Mouse (Mus musculus): ENCODE data around the gene Abca2. TPM values are rescaled to one million over a fixed set of nuclear protein-coding genes. Genes with fewer than 3 reads are reported as not detected.

Abca2 gene
- total RNA-seq, 2 experiments from 2014 or later = 30.4 to 34.3 TPM

DNA sequence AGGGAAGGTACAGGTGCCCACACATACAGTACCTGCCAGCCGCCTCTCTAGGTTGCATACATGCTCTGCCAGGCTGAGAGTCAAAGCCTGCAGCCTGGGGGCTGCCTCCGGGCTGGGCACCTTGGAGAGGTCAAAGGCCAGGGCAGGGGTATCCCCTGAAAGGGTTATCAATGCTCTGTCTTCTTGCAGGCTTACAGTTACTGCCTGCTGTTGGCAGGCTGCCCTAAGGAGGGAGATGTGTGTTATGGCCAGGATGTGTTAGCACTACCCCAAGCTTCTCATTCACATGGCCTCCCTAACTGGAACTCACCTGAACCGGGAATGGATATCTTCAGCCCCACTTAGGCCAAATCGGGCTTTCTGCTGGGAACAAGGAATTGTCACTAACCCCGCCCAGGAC, 31.6 kb downstream of the Abca2 start:
- no peak for DNase-seq (ENCODE audit: low spot score in 2 of 2)

DNA sequence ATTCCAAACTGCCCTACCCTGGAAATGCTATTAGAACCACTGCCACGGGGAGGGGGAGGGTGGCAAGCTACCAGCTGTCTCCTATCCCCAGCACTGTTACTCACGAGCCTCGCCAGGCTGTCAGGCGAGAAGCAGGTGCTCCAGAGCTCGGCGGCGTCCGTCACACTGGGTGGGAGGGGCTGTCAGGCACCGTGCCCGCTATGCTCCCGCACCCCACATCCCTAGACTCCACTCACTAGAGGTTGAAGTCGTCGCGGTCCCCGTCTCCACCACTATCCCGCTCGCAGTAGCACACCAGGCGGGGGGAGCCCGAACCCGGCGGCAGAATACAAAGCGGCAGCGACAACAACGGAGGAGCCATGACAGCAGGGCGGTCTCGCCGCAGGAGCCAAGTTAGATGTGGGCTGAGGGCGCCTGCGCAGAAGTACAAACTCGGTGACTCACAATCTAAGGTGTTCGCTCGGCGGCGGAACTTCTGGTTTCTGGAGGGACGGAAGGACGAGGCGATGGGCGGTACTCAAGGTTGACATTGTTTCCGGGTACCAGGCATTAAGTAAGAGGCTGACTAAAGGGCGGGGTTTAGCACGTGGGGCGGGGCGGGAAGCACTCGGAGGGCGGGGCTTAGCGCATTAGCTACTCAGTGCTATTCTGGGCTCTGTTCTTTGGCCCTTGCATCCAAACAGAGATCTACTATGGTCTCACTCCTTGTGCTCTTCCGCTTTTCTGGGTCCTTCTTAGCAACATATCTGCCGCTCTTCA, 32.2 kb downstream of the Abca2 start, which contains the start of gene Paxx:
Gene Paxx (minus strand): TSS at position 544 of the 759 bp plus-strand sequence.
- peak; percentile 77 to 84 for DNase-seq (ENCODE audit: low spot score in 2 of 2)

DNA sequence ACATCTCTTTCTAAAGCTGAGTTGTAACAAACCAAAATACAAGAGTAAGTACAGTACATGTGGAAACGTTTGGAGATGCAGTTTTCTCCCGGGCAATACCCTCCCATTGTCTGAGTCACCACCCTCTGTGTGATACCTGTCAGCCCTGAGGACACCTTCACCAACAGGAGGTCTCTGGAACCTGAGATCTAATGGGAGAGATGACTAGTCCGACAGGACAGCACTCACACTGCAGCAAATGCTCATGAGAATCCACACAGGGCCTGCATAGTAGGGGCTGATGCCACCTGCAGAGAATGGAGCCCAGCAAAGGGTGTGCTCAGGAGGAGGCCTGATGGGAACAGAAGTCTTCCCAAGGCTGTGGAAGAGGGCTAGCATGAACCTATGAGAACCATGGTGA, 32.9 kb downstream of the Abca2 start:
- DNase-seq (ENCODE audit: low spot score in 2 of 2) = no peak

DNA sequence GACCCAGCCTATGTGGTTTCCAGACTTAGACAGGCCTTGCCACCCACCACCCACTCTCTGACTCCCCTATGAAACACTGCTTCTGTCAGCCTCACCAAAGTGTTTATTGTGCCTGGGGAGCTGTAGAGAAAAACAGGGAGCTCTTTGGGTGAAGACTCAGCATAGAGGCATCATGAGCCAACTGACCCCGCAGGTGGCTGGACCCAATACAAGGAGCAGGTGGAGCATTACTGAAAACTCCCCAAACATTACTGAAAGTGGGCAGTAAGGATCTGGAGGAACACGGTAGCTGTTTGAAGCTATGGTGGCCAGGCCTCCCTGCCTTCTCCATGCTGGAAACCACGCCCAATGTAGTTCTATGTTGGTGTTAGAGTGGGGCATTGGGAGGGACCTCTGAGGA, 35.1 kb downstream of the Abca2 start:
- no peak for DNase-seq (ENCODE audit: low spot score in 2 of 2)

DNA sequence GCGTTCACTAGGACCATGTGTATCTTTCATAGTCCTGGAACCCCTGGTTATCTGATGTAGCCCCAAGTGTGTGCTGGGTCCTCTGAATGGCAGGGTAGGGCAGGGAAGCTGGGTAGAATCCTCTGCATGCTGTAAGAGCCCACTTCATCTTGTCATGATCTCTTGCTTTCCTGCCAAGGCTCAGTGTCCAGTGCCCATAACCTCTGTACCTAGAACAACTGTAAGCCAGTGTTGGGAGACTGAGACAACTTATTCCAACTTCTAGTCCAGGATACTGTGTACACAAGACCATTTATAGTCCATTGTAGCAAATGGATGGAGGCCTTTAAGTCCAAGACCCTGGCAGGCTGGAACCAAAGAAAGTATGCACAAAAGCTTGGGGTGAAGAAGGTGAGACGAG, 36.8 kb downstream of the Abca2 start:
- no peak for DNase-seq (ENCODE audit: low spot score in 2 of 2)

DNA sequence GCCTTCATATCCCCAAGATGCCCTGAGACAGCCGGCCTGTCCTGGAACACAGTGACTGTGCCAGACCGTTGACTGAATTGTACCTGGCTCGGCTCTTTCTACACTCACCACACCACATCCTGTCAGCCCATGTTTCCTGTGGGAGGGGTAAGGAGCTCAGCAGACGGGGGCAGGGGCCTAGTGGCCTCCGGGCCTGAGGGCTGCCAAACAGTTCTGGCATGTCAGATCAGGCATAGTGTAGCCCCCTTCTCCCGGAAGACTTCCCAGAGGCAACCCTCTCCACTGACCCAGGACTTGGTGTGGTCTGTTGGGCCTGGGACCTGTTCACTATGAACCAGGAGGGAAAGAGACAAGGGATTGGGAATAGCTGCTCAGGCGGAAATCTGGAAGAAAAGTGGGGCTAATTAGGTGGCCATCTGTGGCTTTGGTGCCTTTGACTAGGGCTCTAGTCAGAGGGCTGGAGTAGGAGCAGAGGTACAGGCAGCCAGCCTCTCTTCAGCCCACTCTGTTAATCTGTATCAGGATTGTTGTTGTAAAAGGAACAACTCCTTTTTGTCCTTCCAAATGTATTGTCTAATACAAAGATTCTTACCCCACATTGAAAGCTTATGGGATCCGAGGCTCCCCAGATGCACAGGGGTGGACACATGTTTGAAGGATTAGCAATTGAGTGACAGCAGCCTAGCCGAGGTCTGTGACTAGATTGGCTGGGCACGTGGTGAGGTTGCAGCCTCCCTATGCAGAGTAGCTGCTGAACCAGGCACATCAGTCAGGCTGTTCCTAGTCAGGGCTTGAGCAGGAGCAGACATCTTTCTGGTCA, 37.5 kb downstream of the Abca2 start:
- no peak for DNase-seq (ENCODE audit: low spot score in 2 of 2)

DNA sequence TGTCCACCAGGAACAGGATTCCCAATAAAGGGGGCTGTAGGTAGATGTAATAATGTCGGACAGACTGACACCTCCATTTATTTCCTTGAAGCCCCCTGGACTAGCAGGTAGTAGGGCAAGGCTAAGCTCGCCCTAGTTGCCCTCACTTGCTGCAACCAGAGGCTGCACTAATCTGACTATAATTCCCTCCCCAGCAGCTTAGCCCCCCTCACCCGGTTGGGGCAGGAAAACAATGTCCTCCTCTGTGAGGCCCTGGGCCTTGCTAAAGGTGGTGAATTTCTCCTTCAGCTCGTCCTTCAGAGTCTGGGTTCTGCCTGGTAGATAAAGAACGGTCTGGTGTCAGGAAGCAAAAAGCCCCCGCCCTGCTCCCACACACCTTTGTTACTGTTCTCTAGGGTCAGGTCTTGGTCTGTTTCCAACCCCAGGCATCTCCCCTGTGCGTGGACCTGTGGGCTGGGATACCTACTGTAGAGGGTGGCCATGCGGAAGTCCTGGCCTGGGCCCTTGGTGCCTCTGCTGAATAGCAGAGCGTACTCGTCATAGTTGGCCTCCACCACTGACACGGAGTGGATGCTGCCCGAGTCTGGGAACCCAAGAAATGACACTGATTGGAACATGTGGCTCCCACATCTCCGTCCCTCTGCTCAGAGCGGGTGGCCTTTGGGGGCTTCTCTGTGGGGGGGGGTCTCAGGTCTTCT, 39.3 kb downstream of the Abca2 start:
- no peak for DNase-seq (ENCODE audit: low spot score in 2 of 2)

DNA sequence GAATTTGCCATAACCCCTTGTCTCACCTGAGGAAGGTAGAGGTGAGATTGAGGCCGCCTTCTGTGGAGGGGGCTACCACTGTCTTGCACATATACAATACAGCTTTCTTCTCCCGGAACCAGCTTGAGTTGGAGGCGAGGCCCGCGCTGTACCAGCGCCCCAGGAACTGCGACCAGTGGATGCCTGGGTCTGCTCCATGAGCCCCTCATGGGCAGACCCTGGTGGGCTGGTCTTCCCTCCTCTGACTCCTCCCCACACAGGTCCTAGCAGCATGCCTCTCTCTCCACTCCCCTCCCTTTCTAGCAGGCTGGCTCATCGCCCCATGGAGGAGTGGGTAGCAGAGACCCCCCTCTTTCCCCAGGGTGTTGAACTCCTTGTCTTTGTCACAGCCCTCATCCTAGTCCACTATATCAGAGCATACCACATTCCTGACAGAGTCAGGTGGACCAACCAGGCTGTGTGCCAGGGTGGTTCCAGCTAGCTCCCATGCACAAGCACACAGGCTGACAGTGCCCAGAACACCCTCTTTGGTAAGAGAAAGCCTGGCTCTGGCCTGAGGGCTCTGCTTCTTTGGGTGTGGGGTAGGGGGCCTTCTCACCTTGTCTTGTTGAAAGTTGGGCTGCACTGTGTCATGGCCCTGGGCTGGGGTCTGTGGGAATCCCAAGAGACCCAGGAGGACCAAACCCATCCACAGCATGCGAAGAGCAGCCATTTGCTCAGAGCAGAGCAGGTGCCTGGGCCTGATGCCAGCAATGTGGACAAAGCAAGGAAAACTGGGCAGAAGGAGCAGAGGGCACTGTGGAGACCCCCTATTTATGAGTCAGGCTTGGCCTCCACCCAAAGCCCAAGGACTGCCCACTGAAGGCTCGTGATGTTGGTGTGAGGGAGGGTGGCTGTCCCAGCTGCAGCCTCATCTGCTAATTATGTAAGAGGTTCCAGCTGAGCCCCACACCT, 40.7 kb downstream of the Abca2 start:
- DNase-seq (ENCODE audit: low spot score in 2 of 2) = no peak

DNA sequence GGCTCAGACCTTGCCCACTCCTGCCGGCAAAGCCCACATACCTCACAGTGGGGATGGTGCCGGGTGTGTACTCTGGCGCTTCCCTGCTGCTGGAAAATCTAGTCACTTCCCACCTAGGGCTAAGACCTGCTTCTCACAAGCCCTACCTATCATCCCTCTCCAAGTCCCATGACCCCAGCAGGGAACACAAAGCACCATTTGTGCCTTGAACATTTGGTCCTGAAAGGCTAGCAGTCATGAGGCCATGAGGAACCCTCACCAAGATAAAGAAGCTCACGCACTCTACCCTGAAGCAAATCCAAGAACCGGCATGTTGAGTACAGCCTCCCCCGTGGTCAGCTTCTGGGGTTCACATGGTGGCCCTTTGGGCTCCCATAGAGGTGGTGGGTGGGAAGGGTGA, 41.5 kb downstream of the Abca2 start, which contains the start of gene Ptgds:
Gene Ptgds (minus strand): TSS at position 78 of the 400 bp plus-strand sequence.
- DNase-seq (ENCODE audit: low spot score in 2 of 2) = no peak

DNA sequence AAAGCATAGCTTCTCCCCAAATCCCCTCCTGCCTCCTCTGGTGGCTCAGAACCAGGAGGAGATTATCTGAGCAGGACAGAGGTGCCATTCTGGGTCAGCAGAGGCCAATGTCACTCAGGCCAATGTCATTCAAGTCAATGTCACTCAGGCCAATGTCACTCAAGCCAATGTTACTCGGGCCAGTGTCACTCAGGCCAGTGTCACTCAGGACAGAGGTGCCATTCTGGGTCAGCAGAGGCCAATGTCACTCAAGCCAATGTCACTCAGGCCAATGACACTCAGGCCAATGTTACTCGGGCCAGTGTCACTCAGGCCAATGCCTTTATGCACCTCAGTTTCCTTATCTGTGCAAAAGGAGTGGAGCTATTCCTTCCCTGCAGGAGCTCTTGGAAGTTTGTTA, 44.0 kb downstream of the Abca2 start:
- no peak for DNase-seq (ENCODE audit: low spot score in 2 of 2)

DNA sequence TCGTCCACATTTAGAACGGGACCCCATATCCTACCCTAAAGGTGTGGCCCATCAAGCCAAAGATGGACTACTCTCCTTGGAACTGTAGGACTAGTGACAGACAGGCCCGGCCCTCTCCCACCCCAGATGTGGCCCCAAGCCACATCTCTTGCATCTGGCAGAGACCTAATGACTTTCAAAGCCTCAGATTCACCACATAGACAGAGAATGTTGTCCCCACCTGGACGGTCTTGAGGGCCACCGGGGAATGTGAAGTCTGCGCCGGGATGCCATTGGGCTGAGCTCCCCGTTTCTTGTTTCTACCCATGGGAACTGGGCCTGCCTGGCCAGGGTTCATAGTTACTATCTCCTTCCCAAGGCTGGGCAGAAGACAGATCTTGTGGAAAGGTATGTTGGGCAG, 49.0 kb downstream of the Abca2 start:
- no peak for DNase-seq (ENCODE audit: low spot score in 2 of 2)

DNA sequence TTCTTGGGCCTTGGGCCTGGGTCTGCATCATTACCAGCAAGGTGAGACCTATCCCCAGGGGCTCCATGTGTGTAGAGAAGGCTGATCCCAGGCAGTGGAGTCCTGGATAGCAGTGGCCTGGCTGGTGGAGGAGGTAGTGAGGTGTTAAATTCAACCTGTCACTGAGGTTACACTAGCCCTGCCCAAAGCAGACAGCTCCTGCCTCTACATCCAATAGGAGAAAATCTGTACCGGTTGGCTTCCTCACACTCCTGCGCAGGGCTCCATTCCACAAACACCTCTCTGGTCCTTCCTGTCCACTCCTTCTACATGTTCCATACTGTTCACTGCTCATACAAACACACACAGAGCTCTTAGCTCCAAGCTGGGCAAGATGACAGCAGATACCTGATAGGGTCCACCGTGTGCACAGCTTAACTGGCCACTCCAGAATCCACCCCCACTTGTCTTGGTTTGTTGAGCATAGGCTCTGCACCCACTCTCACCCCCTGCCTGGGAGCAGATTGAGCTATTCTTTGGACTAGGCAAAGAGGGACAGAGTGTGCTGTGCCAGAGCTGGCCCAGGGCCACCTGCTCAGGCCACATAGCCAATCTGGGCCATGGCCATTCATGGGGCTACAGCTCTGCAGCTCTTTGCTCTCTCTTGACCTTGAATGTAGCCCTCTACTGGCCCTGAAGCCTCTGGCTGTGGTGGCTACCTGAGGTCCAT, 49.6 kb downstream of the Abca2 start:
- DNase-seq (ENCODE audit: low spot score in 2 of 2) = no peak

DNA sequence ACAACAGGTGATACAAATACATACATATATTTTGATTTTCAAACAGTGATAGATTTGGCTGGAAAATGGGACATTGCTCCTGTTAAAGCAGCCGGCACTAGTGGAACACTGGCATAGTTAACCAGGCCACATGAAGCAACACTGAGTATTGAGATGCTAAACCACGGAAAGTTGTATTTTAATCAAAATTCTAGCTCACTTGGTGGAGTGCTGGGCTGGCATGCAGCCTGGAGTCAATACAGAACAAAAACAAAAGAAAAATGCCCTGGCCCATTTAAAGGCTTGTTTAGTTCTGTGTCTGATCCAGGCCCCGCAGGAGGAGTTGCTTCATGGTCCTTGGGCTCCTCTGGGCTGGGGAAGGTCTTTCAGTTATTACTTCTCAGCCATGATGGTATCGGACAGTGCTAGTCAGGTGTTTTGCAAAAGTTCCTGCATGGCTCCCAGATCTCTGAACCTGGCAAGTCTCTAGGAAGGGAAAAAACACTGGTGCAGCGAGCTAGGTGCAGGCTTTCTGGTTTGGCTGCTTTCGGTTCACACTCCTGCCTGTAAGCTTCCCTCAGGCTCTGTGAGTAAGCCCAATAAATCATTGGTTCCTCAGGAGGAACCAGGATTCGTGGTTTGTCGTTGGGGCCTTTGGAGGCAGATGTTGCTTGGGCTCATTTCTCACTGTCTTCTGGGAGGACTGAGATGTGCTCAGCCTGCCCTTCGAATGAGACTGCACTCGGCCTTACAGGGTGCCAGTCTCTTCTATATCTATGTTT, 51.2 kb downstream of the Abca2 start:
- DNase-seq (ENCODE audit: low spot score in 2 of 2) = no peak

DNA sequence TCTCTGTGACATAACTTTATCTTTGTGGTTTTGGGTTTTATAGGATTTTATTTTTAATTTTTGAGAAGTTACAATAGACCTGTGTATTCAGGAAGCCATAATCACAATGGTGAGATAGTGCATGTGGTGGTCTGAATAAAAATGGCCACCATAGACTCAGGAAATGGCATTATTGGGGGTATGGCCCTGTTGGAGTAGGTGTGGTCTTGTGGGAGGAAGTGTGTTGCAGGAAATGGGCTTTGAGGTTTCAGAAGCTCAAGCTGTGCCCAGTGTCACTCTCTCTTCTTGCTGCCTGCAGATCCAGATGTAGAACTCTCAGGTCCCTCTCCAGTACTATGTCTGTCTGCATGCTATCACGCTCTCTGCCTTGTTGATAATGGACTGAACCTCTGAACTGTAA, 52.0 kb downstream of the Abca2 start:
- DNase-seq (ENCODE audit: low spot score in 2 of 2) = no peak

DNA sequence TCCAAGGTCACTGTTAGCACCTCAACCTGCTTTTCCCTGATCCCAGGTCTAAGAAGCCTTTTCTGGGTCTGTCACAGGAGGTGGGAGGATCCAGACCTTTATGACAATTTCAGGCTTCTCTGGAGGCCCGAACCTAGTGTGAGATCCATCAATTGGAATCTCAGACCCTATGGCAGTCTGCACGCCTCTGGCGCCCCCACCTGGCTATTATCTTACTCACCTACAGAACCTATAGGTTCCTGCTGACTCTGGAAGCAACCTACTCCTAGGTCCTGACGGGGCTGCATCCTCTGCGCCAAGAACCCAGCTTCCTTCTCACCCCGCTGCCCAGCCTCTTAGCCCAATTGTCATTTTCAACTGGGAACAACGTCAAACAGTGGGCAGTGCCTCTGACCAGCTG, 54.5 kb downstream of the Abca2 start:
- DNase-seq (ENCODE audit: low spot score in 2 of 2) = no peak

DNA sequence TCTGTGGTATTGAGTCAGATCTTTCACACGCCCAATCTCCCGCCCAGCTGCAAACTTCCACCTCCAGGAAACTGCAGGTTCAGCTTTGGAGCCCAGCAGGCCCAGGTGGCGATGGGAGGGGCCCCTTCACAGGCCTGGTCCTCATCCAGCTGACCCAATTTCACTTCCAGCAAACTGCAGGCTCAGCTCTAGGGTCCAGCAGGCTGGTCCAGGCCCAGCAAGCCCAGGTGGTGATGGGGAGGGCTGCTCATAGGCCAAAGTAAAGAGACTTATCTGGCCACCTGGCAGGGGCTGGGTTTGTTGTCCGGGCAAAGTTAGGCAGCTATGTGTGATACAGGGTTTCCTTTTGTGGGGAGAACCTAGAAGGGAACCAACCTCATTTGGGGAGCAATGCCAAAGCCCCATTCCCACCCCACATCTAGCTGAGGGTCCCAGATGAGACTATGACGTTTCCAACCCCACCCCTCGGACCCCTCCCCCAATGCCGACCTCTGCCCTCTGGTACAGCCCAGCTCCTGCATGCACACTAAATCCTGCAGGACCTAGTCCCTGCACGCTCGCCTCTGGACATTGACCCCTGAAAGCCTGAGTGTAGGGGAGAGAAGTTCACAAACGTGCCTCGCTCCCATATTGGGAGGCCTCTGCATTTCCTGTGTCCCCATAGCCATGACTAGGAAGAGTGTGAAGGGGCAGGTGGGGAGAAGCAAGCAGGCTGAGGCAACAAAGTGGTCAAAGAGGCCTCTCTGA, 56.6 kb downstream of the Abca2 start:
- DNase-seq (ENCODE audit: low spot score in 2 of 2) = no peak

DNA sequence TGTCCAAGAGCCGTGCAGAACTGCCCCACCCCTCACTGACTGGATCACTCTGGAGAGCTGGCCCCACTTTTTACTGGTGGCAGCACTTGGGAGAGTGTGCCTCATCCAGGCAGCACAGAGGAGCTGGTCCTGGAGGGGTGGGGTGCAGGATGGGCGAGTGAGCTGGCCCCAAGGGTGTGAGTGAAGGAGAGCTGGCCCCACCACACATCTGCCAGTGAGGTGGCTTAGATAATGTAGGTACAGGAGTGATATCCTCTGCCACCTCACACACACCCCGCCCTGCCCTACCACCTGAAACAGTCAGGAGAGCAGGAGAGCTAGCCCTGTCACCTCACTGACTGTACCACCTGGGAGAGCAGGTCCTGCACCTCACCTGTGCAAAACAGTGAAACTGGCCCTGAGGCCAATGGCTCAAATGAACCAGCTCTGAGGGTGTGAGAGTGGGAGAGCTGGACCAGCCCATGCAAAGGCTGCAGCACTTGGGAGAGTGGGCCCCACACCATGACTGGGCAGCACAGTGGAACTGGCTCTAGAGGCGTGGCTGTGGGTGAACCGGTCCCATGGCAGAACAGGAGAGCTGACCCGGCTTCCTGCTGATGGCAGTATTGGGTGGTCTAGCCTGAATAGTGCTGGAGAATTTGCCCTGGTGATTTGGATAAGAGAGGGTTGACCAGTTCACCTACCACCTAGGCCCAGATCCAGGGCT, 59.6 kb downstream of the Abca2 start:
- DNase-seq (ENCODE audit: low spot score in 2 of 2) = no peak

DNA sequence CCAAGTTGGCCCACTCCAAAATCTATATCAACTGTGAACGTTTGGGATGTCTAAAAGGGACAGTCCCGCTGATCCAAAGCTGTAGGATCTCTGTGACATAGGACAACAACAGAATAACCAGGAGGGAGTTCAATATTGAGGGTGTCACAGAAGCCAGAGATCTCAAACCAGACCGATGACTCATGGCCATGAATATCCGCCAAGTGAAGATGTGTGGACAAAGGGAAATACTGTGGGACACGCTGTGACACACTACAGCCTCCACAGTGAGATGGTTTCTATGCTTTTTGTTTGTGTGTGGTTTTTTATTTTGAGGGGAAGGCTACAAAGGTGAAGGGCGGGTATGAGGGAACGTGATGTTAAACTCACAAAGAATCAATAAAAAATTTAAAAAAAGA, 60.2 kb downstream of the Abca2 start:
- no peak for DNase-seq (ENCODE audit: low spot score in 2 of 2)
